Comparison of ENCODE assay signal across 8 mouse cellular contexts in the genomic region with DNA sequence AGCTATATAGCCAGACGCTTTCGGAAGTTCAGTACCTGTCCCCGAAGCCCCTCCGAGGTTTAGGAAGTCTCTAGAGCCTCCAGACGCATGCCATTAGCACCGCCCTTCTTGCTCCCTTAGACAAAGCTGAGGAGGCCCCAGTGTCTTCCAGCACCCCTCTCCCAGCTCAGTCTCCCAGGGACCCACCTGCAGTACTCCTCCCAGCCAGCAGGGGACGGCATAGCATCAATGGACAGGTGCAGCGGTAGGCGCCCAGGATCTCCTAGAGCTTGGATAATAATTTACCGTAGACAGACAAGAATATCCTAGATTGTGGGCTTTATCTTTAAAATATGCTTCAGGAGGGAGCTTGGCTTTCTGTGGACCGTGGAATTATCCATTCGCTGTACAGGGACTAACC. TPM values are rescaled to one million over a fixed set of nuclear protein-coding genes. Genes with fewer than 3 reads are reported as not detected.
A peak's percentile ranks its signal among the peaks of the same experiment; 100 is the strongest.
DNase-seq lines count a peak whose midpoint lies in the region; ATAC-seq and TF ChIP-seq lines count a peak whose summit lies in the region.

No protein-coding gene starts in this region.

- H3K27ac ChIP-seq in hindbrain, embryonic 10.5 days: 0 out of 2 replicates have a peak overlapping the region, but pooled peaks have one; percentile 4
- H3K27ac ChIP-seq in hindbrain, embryonic 13.5 days: no peak overlapping the region

- no peak for TF ChIP-seq POLR2A in myocyte (IDR thresholded peaks at IDR 0.05; ENCODE audit: insufficient read length, low read depth)

- no peak overlapping the region for H3K4me2 ChIP-seq in hindbrain, embryonic 13.5 days
- no peak overlapping the region for H3K4me2 ChIP-seq in myocyte (ENCODE audit: low read depth)

- H3ac ChIP-seq in myocyte (ENCODE audit: control insufficient read depth, insufficient read length): no peak overlapping the region

- ATAC-seq in hindbrain, embryonic 13.5 days (ENCODE audit: low FRiP score): no peak
- peak; percentile 50 for ATAC-seq in granulocyte monocyte progenitor cell, adult 5-6 weeks (replicated peaks; ENCODE audit: poor library complexity, severe bottlenecking)

- no peaks in the 10 kb centered on the region for H3K79me2 ChIP-seq in myocyte (ENCODE audit: control insufficient read depth, insufficient read depth)

- no peak overlapping the region for H3K4me3 ChIP-seq in hindbrain, embryonic 10.5 days
- no peak overlapping the region for H3K4me3 ChIP-seq in hindbrain, embryonic 13.5 days
- no peak overlapping the region for H3K4me3 ChIP-seq in myocyte

- 18% methylated on average over 12 of the region's 12 CpGs for WGBS in hindbrain, embryonic 10.5 days
- WGBS in hindbrain, embryonic 13.5 days: 14% methylated on average over 12 of the region's 12 CpGs

- H3K9ac ChIP-seq in hindbrain, embryonic 13.5 days: no peak overlapping the region

- no peaks in the 10 kb centered on the region for H3K27me3 ChIP-seq in hindbrain, embryonic 10.5 days (ENCODE audit: insufficient read depth, poor library complexity, severe bottlenecking)
- H3K27me3 ChIP-seq in hindbrain, embryonic 13.5 days: no peaks in the 10 kb centered on the region; the same call in 1 of the 2 replicates
- no peaks in the 10 kb centered on the region for H3K27me3 ChIP-seq in myocyte (ENCODE audit: control insufficient read depth, insufficient read depth, insufficient read length)
- H3K27me3 ChIP-seq in splenic B cell, adult 2 months (ENCODE audit: control insufficient read depth, insufficient read depth, low read length, poor library complexity, severe bottlenecking): no peaks in the 10 kb centered on the region

- H3K4me1 ChIP-seq in hindbrain, embryonic 10.5 days (replicated peaks): peaks cover 28% of the 10 kb centered on the region
- peaks cover 12% of the 10 kb centered on the region; the same call in 1 of the 2 replicates for H3K4me1 ChIP-seq in hindbrain, embryonic 13.5 days (replicated peaks)

- H3K36me3 ChIP-seq in hindbrain, embryonic 10.5 days: no peaks in the 10 kb centered on the region
- H3K36me3 ChIP-seq in hindbrain, embryonic 13.5 days: no peaks in the 10 kb centered on the region
- H3K36me3 ChIP-seq in myocyte (ENCODE audit: control insufficient read depth, insufficient read depth): no peaks in the 10 kb centered on the region
- H3K36me3 ChIP-seq in splenic B cell, adult 2 months (ENCODE audit: control insufficient read depth, insufficient read depth, low read length, poor library complexity, severe bottlenecking): no peaks in the 10 kb centered on the region

- peak; percentile 84 for DNase-seq in hindbrain, embryonic 10.5 days (ENCODE audit: low spot score)
- DNase-seq in cerebellum, postnatal 4 days (ENCODE audit: low spot score in 2 of 2): peak; percentile 81 to 87
- DNase-seq in kidney, adult 9 months: peak; percentile 85
- peak; percentile 79 for DNase-seq in liver
- peak; percentile 85 for DNase-seq in splenic B cell, adult 2 months (ENCODE audit: low read depth, low spot score)

- H3K9me3 ChIP-seq in hindbrain, embryonic 10.5 days: no peaks in the 10 kb centered on the region
- H3K9me3 ChIP-seq in hindbrain, embryonic 13.5 days: no peaks in the 10 kb centered on the region

TF ChIP-seq in myocyte, 11 proteins besides CTCF, POLR2A, EP300 and RAD21:
- TF ChIP-seq CEBPB (IDR thresholded peaks at IDR 0.05; ENCODE audit: insufficient read depth, poor library complexity, severe bottlenecking): no peak
- no peak for TF ChIP-seq USF1 (IDR thresholded peaks at IDR 0.05; ENCODE audit: low read depth)
- TF ChIP-seq MYOD1 (IDR thresholded peaks at IDR 0.05; ENCODE audit: control insufficient read depth in 1 of 3, insufficient read length in 2 of 3, low read depth in 2 of 3): peak in 2 of 3 experiments; percentile 52
- no peak for TF ChIP-seq REST (IDR thresholded peaks at IDR 0.05; ENCODE audit: insufficient read depth, insufficient read length)
- TF ChIP-seq E2F4 (IDR thresholded peaks at IDR 0.05; ENCODE audit: insufficient read depth): no peak
- TF ChIP-seq MYOG (IDR thresholded peaks at IDR 0.05; ENCODE audit: control insufficient read depth in 1 of 3, insufficient read depth in 1 of 3, insufficient read length in 2 of 3, low read depth in 2 of 3): peak in 1 of 3 experiments; percentile 52
- TF ChIP-seq TCF3 (IDR thresholded peaks at IDR 0.05; ENCODE audit: insufficient read length, low read depth): no peak
- TF ChIP-seq SRF (IDR thresholded peaks at IDR 0.05; ENCODE audit: control insufficient read depth, insufficient read length, low read depth): no peak
- TF ChIP-seq MAX (IDR thresholded peaks at IDR 0.05; ENCODE audit: low read depth): no peak
- no peak for TF ChIP-seq POLR2AphosphoS2 (IDR thresholded peaks at IDR 0.05; ENCODE audit: insufficient read length, low read depth)
- no peak for TF ChIP-seq TCF12 (IDR thresholded peaks at IDR 0.05; ENCODE audit: insufficient read depth, poor library complexity, severe bottlenecking)

RNA-seq across cellular contexts. Expression of a gene that starts 7.4 kb away (rescaled TPM):
- 281 and 316 TPM in 2 replicates for polyA plus RNA-seq in hindbrain, embryonic 10.5 days (2016; fragmentation: Nextera tagmentation; extraction: Ambion mirVana)
- 362 and 376 TPM in 2 replicates for polyA plus RNA-seq in hindbrain, embryonic 13.5 days (2015; fragmentation: Nextera tagmentation; extraction: Ambion mirVana)
- 221 and 248 TPM in 2 replicates for total RNA-seq in granulocyte monocyte progenitor cell, adult 5-6 weeks (2014; fragmentation: Nextera tagmentation)
- total RNA-seq in granulocyte monocyte progenitor cell, adult 5-6 weeks (2017): 186 and 206 TPM in 2 replicates
- 311 TPM for polyA plus RNA-seq in myocyte (2012; fragmentation: generic; extraction: Trizol)
